Mouse (Mus musculus) kidney, adult 8-10 months (tissue): Measurements from ENCODE around the gene Zfp169.
"Not testable (repeated sequence)": the region's sequence is repeated elsewhere in the genome, so short reads cannot be mapped to it uniquely, and the experiment has no call there.

Experiments used
- DNase-seq, 2 experiments: peaks; one replicate each; pipeline ENCODE4 v3.0.0; 2022

Zfp169 gene

GRCm38 (mm10) chr13:48513003-48513929 lies at the start of gene Zfp169, which contains the start of gene A830005F24Rik:
Gene Zfp169 (minus strand): TSS chr13:48513451.
Gene A830005F24Rik (plus strand): TSS chr13:48513570.
- peak; percentile 85 to 87 for DNase-seq

- DNase-seq = no peak
These were observed 49.1 kb upstream of the Zfp169 start for GRCm38 (mm10) chr13:48562336-48562735.

- DNase-seq = no peak
These were observed 48.2 kb upstream of the Zfp169 start for GRCm38 (mm10) chr13:48561481-48561880.

- no peak for DNase-seq
These were observed 42.7 kb upstream of the Zfp169 start for GRCm38 (mm10) chr13:48555976-48556375.

GRCm38 (mm10) chr13:48554552-48554951 lies 41.3 kb upstream of the Zfp169 start:
- DNase-seq = no peak

- DNase-seq = no peak
These were observed 40.3 kb upstream of the Zfp169 start for GRCm38 (mm10) chr13:48553511-48553910.

- peak; percentile 91 to 92 for DNase-seq
These were observed 39.2 kb upstream of the Zfp169 start for GRCm38 (mm10) chr13:48552181-48553090.

GRCm38 (mm10) chr13:48548296-48548695 lies 35.0 kb upstream of the Zfp169 start:
- DNase-seq = no peak

GRCm38 (mm10) chr13:48547623-48548022 lies 34.4 kb upstream of the Zfp169 start:
- DNase-seq = no peak

GRCm38 (mm10) chr13:48546330-48546917 lies 33.2 kb upstream of the Zfp169 start:
- DNase-seq = peak; percentile 100

GRCm38 (mm10) chr13:48545476-48546281 lies 32.4 kb upstream of the Zfp169 start:
- peak; percentile 97 to 98 for DNase-seq

- DNase-seq = no peak
These were observed 31.6 kb upstream of the Zfp169 start for GRCm38 (mm10) chr13:48544867-48545266.

GRCm38 (mm10) chr13:48544391-48544790 lies 31.1 kb upstream of the Zfp169 start:
- no peak for DNase-seq

GRCm38 (mm10) chr13:48540488-48540887 lies 27.2 kb upstream of the Zfp169 start:
- DNase-seq = no peak

GRCm38 (mm10) chr13:48533441-48533840 lies 20.2 kb upstream of the Zfp169 start:
- no peak for DNase-seq

- no peak for DNase-seq
These were observed 18.2 kb upstream of the Zfp169 start for GRCm38 (mm10) chr13:48531448-48531847.

- DNase-seq = no peak
These were observed 17.4 kb upstream of the Zfp169 start for GRCm38 (mm10) chr13:48530685-48531084.

- no peak for DNase-seq
These were observed 15.8 kb upstream of the Zfp169 start for GRCm38 (mm10) chr13:48529028-48529427.

- DNase-seq = peak; percentile 67 to 72
These were observed 15.0 kb upstream of the Zfp169 start for GRCm38 (mm10) chr13:48528123-48528871.

GRCm38 (mm10) chr13:48525745-48526144 lies 12.5 kb upstream of the Zfp169 start:
- no peak for DNase-seq

- DNase-seq = not testable (repeated sequence)
These were observed 5.9 kb upstream of the Zfp169 start for GRCm38 (mm10) chr13:48519122-48519521.
